Mouse (Mus musculus) CD4-positive, CD25-positive, alpha-beta regulatory T cell (primary cell): Measurements from ENCODE around the gene Nat8f7. TPM values are rescaled to one million over a fixed set of nuclear protein-coding genes. Genes with fewer than 3 reads are reported as not detected.

Source experiments
- polyA plus RNA-seq: library from polyadenylated mRNA; unstranded; fragments of 100-300 nt; shearing (Covaris generic); gene quantifications from one replicate; pipeline ENCODE4 v1.2.1, GENCODE M21; 2017

Gene Nat8f7
- polyA plus RNA-seq, result not detected

DNA sequence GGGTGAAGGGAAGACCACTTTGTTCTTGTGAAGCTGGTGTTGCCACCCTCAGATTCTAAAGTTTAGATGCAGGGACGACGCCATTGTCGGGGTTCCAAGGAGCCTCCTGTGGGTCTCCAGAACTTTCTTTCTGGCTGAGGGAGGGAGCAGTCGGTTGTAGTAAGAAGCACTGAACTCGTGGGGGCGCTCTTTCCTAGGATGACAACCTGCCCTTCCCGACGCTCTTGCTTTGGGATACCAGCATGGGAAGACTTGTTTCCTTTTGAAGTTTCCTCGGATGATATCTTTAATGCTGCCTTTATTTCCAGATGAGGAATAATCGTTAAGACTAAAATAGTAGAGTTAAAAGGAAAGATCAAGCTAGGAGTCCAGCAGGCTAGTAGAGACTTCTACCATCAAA lies at the start of gene Nat8f7:
Gene Nat8f7, minus strand, starts transcription at position 101 of the 400 bp plus-strand sequence.

Other genes starting within 250 kb of the Nat8f7 start
- gene Fbxo41, start 210.2 kb downstream of the Nat8f7 start, polyA plus RNA-seq, result 0.39 TPM
- gene Egr4, start 199.6 kb downstream of the Nat8f7 start, polyA plus RNA-seq, result 0.41 TPM
- 1.7 TPM for gene Alms1, start 125.7 kb downstream of the Nat8f7 start, polyA plus RNA-seq
- not detected for gene Nat8f3, start 52.5 kb upstream of the Nat8f7 start, polyA plus RNA-seq
- not detected for gene Nat8f6, start 107.7 kb upstream of the Nat8f7 start, polyA plus RNA-seq
- not detected for gene Nat8f5, start 107.8 kb upstream of the Nat8f7 start, polyA plus RNA-seq
- not detected for gene Nat8, start 118.9 kb upstream of the Nat8f7 start, polyA plus RNA-seq
- 0.06 TPM for gene Nat8f2, start 156.0 kb upstream of the Nat8f7 start, polyA plus RNA-seq
- 8.6 TPM for gene Nat8f4, start 191.7 kb upstream of the Nat8f7 start, polyA plus RNA-seq
- gene Tprkb, start 198.7 kb upstream of the Nat8f7 start, polyA plus RNA-seq, result 46.2 TPM
- 10.6 TPM for gene Nat8f1, start 202.5 kb upstream of the Nat8f7 start, polyA plus RNA-seq
- gene Dusp11, start 248.5 kb upstream of the Nat8f7 start, polyA plus RNA-seq, result 173 TPM